Mouse (Mus musculus) CH12.LX (cell line): ENCODE measurements around the gene Mrpl20.

Experiments
- CTCF ChIP-seq, 2 experiments: IDR thresholded peaks in 1 of 2; conservative IDR thresholded peaks in 1 of 2; 2 replicates each; pipeline ENCODE4 v1.5.1; 2011 to 2012; ENCODE audit warnings: low read depth in 2 of 2, low read length in 2 of 2, improper control_type of control experiment in 1 of 2, inconsistent platforms in 1 of 2, mild to moderate bottlenecking in 1 of 2, moderate library complexity in 1 of 2
- E2F4 ChIP-seq: IDR thresholded peaks from 2 replicates; pipeline ENCODE4 v1.6.1; 2011; ENCODE audit warnings: low read depth, low read length, improper control_type of control experiment; ENCODE audit not compliant: insufficient replicate concordance
- ELF1 ChIP-seq: IDR thresholded peaks from 2 replicates; pipeline ENCODE4 v1.6.1; 2014; ENCODE audit warnings: low read depth, mild to moderate bottlenecking, inconsistent platforms, low read length, improper control_type of control experiment
- EP300 ChIP-seq: IDR thresholded peaks from 2 replicates; pipeline ENCODE4 v1.6.1; 2011; ENCODE audit warnings: low read length, improper control_type of control experiment
- ETS1 ChIP-seq: conservative IDR thresholded peaks from 2 replicates; pipeline ENCODE4 v1.6.1; 2012; ENCODE audit warnings: low read depth, mild to moderate bottlenecking, inconsistent platforms, low read length, improper control_type of control experiment, moderate library complexity
- IRF4 ChIP-seq: IDR thresholded peaks from 2 replicates; pipeline ENCODE4 v1.6.1; 2014; ENCODE audit warnings: low read depth, mild to moderate bottlenecking, inconsistent platforms, low read length, improper control_type of control experiment
- KAT2A ChIP-seq: IDR thresholded peaks from 2 replicates; pipeline ENCODE4 v1.6.1; 2012; ENCODE audit warnings: low read length, improper control_type of control experiment, inconsistent platforms; ENCODE audit not compliant: insufficient replicate concordance
- RCOR1 ChIP-seq: conservative IDR thresholded peaks from 2 replicates; pipeline ENCODE4 v1.6.1; 2012; ENCODE audit warnings: low read depth, mild to moderate bottlenecking, inconsistent platforms, low read length, improper control_type of control experiment
- SMC3 ChIP-seq: IDR thresholded peaks from 2 replicates; pipeline ENCODE4 v1.6.1; 2011; ENCODE audit warnings: low read depth, low read length, improper control_type of control experiment
- TBP ChIP-seq: conservative IDR thresholded peaks from 2 replicates; pipeline ENCODE4 v1.6.1; 2011; ENCODE audit warnings: low read depth, low read length, improper control_type of control experiment
- TCF12 ChIP-seq: IDR thresholded peaks from 2 replicates; pipeline ENCODE4 v1.6.1; 2014; ENCODE audit warnings: low read depth, mild to moderate bottlenecking, inconsistent platforms, low read length, improper control_type of control experiment
- USF1 ChIP-seq: IDR thresholded peaks from 2 replicates; pipeline ENCODE4 v1.6.1; 2014; ENCODE audit warnings: low read depth, mild to moderate bottlenecking, inconsistent platforms, low read length, improper control_type of control experiment
- USF2 ChIP-seq: conservative IDR thresholded peaks from 2 replicates; pipeline ENCODE4 v1.6.1; 2011; ENCODE audit warnings: low read depth, low read length, improper control_type of control experiment
- ZC3H11A ChIP-seq: IDR thresholded peaks from 2 replicates; pipeline ENCODE4 v1.6.1; 2012; ENCODE audit warnings: low read depth, mild to moderate bottlenecking, inconsistent platforms, low read length, improper control_type of control experiment

DNA sequence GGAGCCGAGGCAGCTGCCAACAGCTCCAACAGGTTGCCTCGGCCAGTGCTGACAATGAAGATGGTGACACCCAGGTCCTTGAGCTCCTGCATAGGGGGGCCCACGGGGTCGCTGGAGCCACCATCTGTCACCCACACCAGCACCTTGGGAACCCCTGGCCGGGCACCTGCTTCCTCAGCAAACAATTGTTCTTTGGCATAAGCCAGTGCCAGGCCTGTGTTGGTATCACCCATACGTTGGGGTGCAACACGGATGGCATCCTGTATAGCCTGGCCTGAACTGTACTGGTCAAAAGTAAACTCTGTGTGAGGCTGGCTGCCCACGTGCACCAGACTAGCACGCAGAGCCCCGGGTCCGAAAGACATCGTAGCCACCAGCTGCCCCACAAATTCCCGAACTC lies 29.9 kb upstream of the Mrpl20 start:
- TF ChIP-seq USF1 (no peak), USF2 (no peak), IRF4 (no peak), CTCF (conservative IDR thresholded peaks at IDR 0.05 in 1 of 2, IDR thresholded peaks at IDR 0.05 in 1 of 2; ENCODE audit: low read depth in 2 of 2, low read length in 2 of 2) (no peak), TCF12 (no peak), KAT2A (no peak), E2F4 (no peak), EP300 (no peak), RCOR1 (no peak), TBP (no peak), ETS1 (no peak), SMC3 (no peak), ELF1 (no peak), ZC3H11A (no peak)
